10 mouse cellular contexts compared by ENCODE assay signal in genomic region chr10:27140422-27140821, GRCm38 (mm10).
DNase-seq lines count a peak whose midpoint lies in the region; ATAC-seq and TF ChIP-seq lines count a peak whose summit lies in the region.
"Had no signal": no experiment of that assay in that cellular context is flagged by ENCODE, and none has a peak within 500 bp of the region (broad histone marks: within the 10 kb centered on the region; RNA-seq: fewer than 3 reads in every experiment).

No protein-coding gene starts in this region.

- H3K4me2 ChIP-seq in limb, embryonic 11.5 days (ENCODE audit: low read depth, severe bottlenecking): no peak overlapping the region
- H3K4me2 ChIP-seq in kidney, postnatal 0 days (ENCODE audit: low read length): no peak overlapping the region
- no peak overlapping the region for H3K4me2 ChIP-seq in neural tube, embryonic 14.5 days (ENCODE audit: low read depth, low read length)

- no peak overlapping the region for H3K27ac ChIP-seq in limb, embryonic 11.5 days (replicated peaks; ENCODE audit: low read depth, low read length)
- no peak overlapping the region for H3K27ac ChIP-seq in limb, embryonic 10.5 days
- no peak overlapping the region for H3K27ac ChIP-seq in kidney, postnatal 0 days
- H3K27ac ChIP-seq in neural tube, embryonic 14.5 days (ENCODE audit: low read depth, low read length): no peak overlapping the region

- no peaks in the 10 kb centered on the region for H3K36me3 ChIP-seq in limb, embryonic 11.5 days (ENCODE audit: control insufficient read depth, insufficient read depth, low read length)
- no peaks in the 10 kb centered on the region for H3K36me3 ChIP-seq in limb, embryonic 10.5 days
- no peaks in the 10 kb centered on the region for H3K36me3 ChIP-seq in kidney, postnatal 0 days (ENCODE audit: insufficient read depth, low read length)
- no peaks in the 10 kb centered on the region for H3K36me3 ChIP-seq in neural tube, embryonic 14.5 days (ENCODE audit: control insufficient read depth, insufficient read depth, low read length)

- H3K4me1 ChIP-seq in limb, embryonic 11.5 days (ENCODE audit: control insufficient read depth, insufficient read depth, low read length): peaks cover 2% of the 10 kb centered on the region; the same call in 1 of the 2 replicates
- H3K4me1 ChIP-seq in limb, embryonic 10.5 days: peaks cover 10% of the 10 kb centered on the region
- no peaks in the 10 kb centered on the region for H3K4me1 ChIP-seq in kidney, postnatal 0 days (replicated peaks; ENCODE audit: insufficient read depth, low read length)
- H3K4me1 ChIP-seq in neural tube, embryonic 14.5 days (ENCODE audit: control insufficient read depth, insufficient read depth, low read length): no peaks in the 10 kb centered on the region

- no peaks in the 10 kb centered on the region for H3K27me3 ChIP-seq in limb, embryonic 11.5 days (ENCODE audit: control insufficient read depth, insufficient read depth, low read length)
- no peaks in the 10 kb centered on the region for H3K27me3 ChIP-seq in limb, embryonic 10.5 days (ENCODE audit: low read depth, poor library complexity, severe bottlenecking)
- no peaks in the 10 kb centered on the region for H3K27me3 ChIP-seq in kidney, postnatal 0 days (ENCODE audit: insufficient read depth, low read length)
- H3K27me3 ChIP-seq in neural tube, embryonic 14.5 days (ENCODE audit: control insufficient read depth, insufficient read depth, low read length): no peaks in the 10 kb centered on the region

- TF ChIP-seq CTCF in kidney, postnatal 0 days (IDR thresholded peaks at IDR 0.05; ENCODE audit: low read depth): no peak

- WGBS in limb, embryonic 11.5 days: 11% methylated on average over 3 of the region's 3 CpGs
- WGBS in limb, embryonic 10.5 days: 21% methylated on average over 3 of the region's 3 CpGs
- WGBS in kidney, postnatal 0 days: 7% methylated on average over 3 of the region's 3 CpGs
- WGBS in neural tube, embryonic 14.5 days: 10% methylated on average over 3 of the region's 3 CpGs

- ATAC-seq in limb, embryonic 11.5 days (ENCODE audit: insufficient number of reproducible peaks, low FRiP score, low TSS enrichment, low read depth): peak; percentile 60
- no peak for ATAC-seq in kidney, postnatal 0 days (replicated peaks; ENCODE audit: low FRiP score, low read depth)
- peak; percentile 78 for ATAC-seq in neural tube, embryonic 14.5 days (ENCODE audit: low read depth)

- no peak overlapping the region for H3K4me3 ChIP-seq in limb, embryonic 11.5 days (ENCODE audit: low read depth, low read length)
- H3K4me3 ChIP-seq in limb, embryonic 10.5 days: no peak overlapping the region
- H3K4me3 ChIP-seq in kidney, postnatal 0 days (replicated peaks; ENCODE audit: low read depth, low read length): no peak overlapping the region
- H3K4me3 ChIP-seq in neural tube, embryonic 14.5 days (ENCODE audit: low read depth, low read length): no peak overlapping the region

- H3K9me3 ChIP-seq in limb, embryonic 11.5 days (ENCODE audit: control insufficient read depth, low read length): no peaks in the 10 kb centered on the region
- H3K9me3 ChIP-seq in limb, embryonic 10.5 days (replicated peaks): no peaks in the 10 kb centered on the region
- H3K9me3 ChIP-seq in kidney, postnatal 0 days (replicated peaks; ENCODE audit: low read length): no peaks in the 10 kb centered on the region
- no peaks in the 10 kb centered on the region for H3K9me3 ChIP-seq in neural tube, embryonic 14.5 days (ENCODE audit: control insufficient read depth, low read length)

- H3K9ac ChIP-seq in limb, embryonic 11.5 days (ENCODE audit: low read length): no peak overlapping the region
- H3K9ac ChIP-seq in kidney, postnatal 0 days (ENCODE audit: low read depth, low read length): no peak overlapping the region
- H3K9ac ChIP-seq in neural tube, embryonic 14.5 days (replicated peaks; ENCODE audit: low read depth, low read length): no peak overlapping the region

- no peak for DNase-seq in limb, embryonic 11.5 days (ENCODE audit: low spot score)
- no peak for DNase-seq in limb, embryonic 10.5 days (ENCODE audit: low spot score)
- DNase-seq in hindlimb bud, embryonic 11.5 days (ENCODE audit: extremely low spot score, low read depth, low spot score): peak; percentile 26
- peak; percentile 66 for DNase-seq in kidney, postnatal 0 days (ENCODE audit: low spot score)
- no peak for DNase-seq in left cerebral cortex, postnatal 10 days (ENCODE audit: extremely low spot score in 1 of 2, low spot score in 2 of 2)
- DNase-seq in layer of hippocampus, adult 9-11 months: no peak
- no peak for DNase-seq in heart, adult 11 months
- DNase-seq: cerebellum, postnatal 14 days; spleen, adult 18-20 months had no signal

- intact Hi-C loops in left cerebral cortex, postnatal 10 days (cut with DNase I): no loop called here

Comparison
In these comparisons a context has a peak if more than half of its experiments do, and no peak if none do; other contexts are left out.
1. DNase-seq: peak in hindlimb bud, embryonic 11.5 days (single experiment) and kidney, postnatal 0 days (single experiment); none in limb, embryonic 11.5 days (single experiment), limb, embryonic 10.5 days (single experiment), left cerebral cortex, postnatal 10 days (0 of 2), layer of hippocampus, adult 9-11 months (single experiment) and heart, adult 11 months (single experiment).